Mouse (Mus musculus): Measurements from ENCODE around the gene Tnnt3.

DNA sequence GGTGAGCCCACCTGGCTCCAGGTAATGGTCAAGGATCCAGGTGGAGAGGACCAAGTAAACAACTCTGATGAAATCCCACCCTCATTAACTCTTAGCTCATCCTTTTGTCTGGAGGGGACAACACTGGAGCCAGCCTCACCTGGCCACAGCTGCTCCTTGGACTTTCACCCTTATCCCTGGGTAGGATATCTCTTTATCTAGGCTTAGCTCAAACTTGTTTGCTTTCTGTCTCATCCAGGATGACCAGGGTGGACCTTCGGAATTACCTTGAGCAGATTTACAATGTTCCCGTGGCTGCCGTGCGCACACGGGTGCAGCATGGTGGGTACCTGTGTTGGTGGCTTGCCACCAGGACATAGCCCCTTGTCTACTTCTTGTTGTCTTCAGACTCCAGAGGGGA is 37.2 kb downstream of the Tnnt3 start:
- no peak for TF ChIP-seq EP300 (IDR thresholded peaks at IDR 0.05; ENCODE audit: insufficient read depth, low read depth, low read length)
- no peak for TF ChIP-seq CTCF (IDR thresholded peaks at IDR 0.05; ENCODE audit: low read depth, low read length)
